Mouse (Mus musculus) heart, postnatal 14 days (tissue): Measurements from ENCODE around the gene Adam8. TPM values are rescaled to one million over a fixed set of nuclear protein-coding genes. Genes with fewer than 3 reads are reported as not detected.

Experiments used
- DNase-seq, 2 experiments: peaks; one replicate each; pipeline ENCODE4 v3.0.0; 2021 to 2022
- intact Hi-C: fragments of 180-260 bp; cut with DNase I; formaldehyde crosslinking; loops from one replicate; pipeline ENCODE4 v1.15.1; 2025
- microRNA-seq, 2 experiments: library from miRNA; unstranded; fragments of <30 nt; microRNA quantifications; one replicate each; pipeline ENCODE4 v1.2.0; 2021 to 2022
- total RNA-seq, 2 experiments: library from RNA; stranded (reverse); gene quantifications; 2 replicates each; pipeline ENCODE4 v1.2.3; 2021

Gene Adam8
- total RNA-seq, 2 experiments from 2014 or later: 0.93 TPM

DNA sequence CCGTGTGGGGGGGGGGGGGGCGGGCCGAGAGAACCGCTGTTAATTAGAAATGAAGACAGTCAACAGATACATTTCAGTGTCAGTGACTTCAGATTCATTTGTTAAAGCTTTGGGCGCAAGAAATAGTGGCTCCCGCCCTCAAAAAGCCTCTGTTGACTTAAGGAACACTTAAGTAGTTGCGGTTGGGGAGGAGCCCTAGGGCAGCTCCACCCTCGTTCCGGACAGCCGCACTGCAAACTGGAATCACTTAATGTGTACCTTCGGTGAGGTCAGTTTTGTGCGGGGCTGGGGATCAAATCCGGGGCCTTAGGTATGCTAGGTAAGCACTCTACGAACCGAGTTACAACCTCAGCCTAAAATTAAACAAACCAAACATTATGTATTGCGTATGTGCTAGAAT, 41.3 kb downstream of the Adam8 start:
- intact Hi-C loops: no loop called here
- peak; percentile 22 to 25 for DNase-seq

- DNase-seq: peak; percentile 47 to 58
- intact Hi-C loops: no loop called here
Measured at GRCm38 (mm10) chr7:139950283-139950971, 41.9 kb downstream of the Adam8 start.

DNA sequence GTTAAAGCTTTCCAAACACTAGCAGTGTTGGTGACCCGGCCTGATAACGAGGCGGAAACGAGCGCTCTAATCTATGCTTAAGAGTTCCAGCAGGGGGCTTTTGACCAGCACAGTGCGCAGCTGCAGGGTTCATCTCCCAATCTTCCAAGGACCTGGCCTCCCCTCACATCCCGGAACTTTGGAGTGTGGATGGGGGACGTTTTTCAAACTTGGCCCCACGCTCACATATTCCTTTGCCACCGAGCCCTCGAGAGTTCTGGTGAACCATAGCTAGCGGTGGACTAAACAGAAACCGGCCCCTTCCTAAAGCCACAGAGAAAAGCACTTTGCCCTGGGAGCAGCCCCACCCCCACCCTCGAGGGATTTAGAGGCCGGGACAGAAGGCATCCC, 42.5 kb downstream of the Adam8 start:
- intact Hi-C loops: no loop called here
- peak; percentile 41 to 60 for DNase-seq

GRCm38 (mm10) chr7:139946032-139946431, 46.3 kb downstream of the Adam8 start:
- intact Hi-C loops: no loop called here

DNA sequence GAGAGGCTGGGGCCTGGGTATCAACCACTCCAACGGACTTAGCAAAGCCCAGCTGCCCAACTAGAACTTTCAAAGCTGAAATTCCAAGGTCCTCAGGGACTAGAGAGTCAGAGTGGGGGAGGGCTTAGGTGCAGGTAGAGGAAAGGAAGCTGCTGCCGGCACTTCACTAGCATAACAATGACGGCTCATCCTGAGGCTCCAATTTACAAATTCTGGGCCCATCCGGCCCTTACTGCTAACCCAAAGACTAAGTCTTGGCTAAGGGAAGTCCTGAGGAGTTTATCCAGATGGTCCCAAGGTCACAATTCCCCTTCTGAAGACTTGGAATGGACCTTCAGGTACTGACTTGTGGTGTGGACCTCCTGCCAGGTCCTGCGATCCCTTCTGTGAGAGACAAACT, 46.8 kb downstream of the Adam8 start:
- intact Hi-C loops: no loop called here
- DNase-seq: no peak

More at GRCm38 (mm10) chr7:139946032-139946431, 46.3 kb downstream of the Adam8 start:
- no peak for DNase-seq

- intact Hi-C loops: no loop called here
- no peak for DNase-seq
Measured at GRCm38 (mm10) chr7:139944291-139945240, 47.8 kb downstream of the Adam8 start.

GRCm38 (mm10) chr7:139943674-139944281, 48.6 kb downstream of the Adam8 start, which contains the start of gene Utf1:
Utf1 (plus strand) TSS chr7:139943789.
- intact Hi-C loops: no loop called here
- peak; percentile 33 to 40 for DNase-seq

GRCm38 (mm10) chr7:139940476-139941209, 51.7 kb downstream of the Adam8 start:
- intact Hi-C loops: no loop called here
- DNase-seq: no peak

DNA sequence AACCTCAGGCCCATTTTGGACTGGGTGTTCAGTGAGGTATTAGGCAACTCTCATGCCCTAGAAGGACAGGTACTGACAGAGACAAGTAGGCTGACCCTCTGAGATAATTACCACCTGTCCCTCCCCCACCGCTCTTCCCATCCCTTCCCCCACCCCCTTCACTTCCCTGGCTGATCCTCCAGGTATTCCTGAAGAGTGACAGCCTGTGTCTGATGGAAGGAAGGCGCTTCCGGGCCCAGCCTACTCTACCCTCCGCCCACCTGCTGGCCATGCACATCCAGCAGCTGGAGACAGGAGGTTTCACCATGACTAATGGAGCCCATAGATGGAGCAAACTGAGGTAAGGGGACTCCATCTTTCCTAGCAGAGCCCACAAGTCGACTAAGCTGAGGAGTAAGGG, 54.6 kb downstream of the Adam8 start:
- intact Hi-C loops: no loop called here
- DNase-seq: no peak

GRCm38 (mm10) chr7:139937138-139937537, 55.2 kb downstream of the Adam8 start:
- DNase-seq: no peak
- intact Hi-C loops: no loop called here

DNA sequence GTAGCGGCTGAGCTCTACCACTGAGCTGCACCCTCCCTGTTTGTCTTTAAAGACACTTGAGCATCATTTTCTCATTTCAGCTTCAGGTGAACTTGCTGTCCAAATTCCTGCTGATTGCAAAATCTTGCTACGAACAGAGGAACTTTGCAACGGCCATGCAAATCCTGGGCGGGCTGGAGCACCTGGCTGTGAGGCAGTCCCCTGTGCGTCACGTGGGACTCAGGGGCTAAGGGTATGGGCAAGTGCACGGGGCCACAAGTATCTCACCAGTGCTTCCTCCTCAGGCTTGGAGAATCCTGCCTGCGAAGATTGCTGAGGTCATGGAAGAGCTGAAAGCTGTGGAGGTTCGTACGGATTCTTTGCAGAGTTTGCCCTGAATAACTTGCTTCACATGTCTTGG, 55.7 kb downstream of the Adam8 start:
- no peak for DNase-seq
- intact Hi-C loops: no loop called here

DNA sequence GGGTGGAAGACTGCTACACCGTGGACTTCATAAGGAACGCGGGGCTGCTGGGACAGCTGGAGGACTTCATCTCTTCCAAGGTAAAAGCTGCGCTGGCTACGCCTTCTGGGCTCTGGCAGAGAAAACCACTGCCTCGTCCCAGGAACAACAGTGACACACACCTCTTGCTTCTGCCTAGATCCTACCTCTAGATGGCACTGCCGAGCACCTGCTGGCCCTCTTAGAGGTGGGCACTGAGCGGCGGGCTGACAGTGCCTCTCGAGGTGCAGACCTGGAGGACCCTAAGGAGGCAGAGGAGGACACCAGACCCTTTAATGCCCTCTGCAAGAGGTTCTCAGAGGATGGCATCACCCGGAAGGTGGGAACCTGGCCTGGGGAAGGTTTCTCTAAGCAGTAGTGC, 61.6 kb downstream of the Adam8 start:
- intact Hi-C loops: no loop called here
- peak; percentile 23 to 51 for DNase-seq

Small RNA genes within 50 kb of the gene (microRNA-seq; reads per million reads assigned to microRNA genes)
- gene Mir202 (0 to 0.36 reads per million in 2 experiments), gene Mir7062 (0.27 to 1.7 reads per million in 2 experiments), gene mmu-mir-7686 (0 reads per million in 2 experiments)

Other genes starting within 250 kb of the Adam8 start
- gene Adgra1, start 158.4 kb downstream of the Adam8 start, total RNA-seq: not detected
- gene Kndc1, start 97.9 kb downstream of the Adam8 start, total RNA-seq: under 1 TPM in 1 of 2 experiments, not detected in 1; 0.24 TPM
- gene Utf1, start 48.8 kb downstream of the Adam8 start, total RNA-seq: not detected
- gene 6430531B16Rik, start 13.8 kb downstream of the Adam8 start, total RNA-seq: not detected
- 10 to 100 TPM; 10.3 to 10.7 TPM for gene Zfp511, start 43.8 kb upstream of the Adam8 start, total RNA-seq
- gene Tubgcp2, start 44.1 kb upstream of the Adam8 start, total RNA-seq: 10 to 100 TPM; 27.4 to 29.4 TPM
- gene Msx3, start 56.5 kb upstream of the Adam8 start, total RNA-seq: not detected
- not detected for gene Caly, start 90.0 kb upstream of the Adam8 start, total RNA-seq
- not detected for gene Prap1, start 100.8 kb upstream of the Adam8 start, total RNA-seq
- gene Fuom, start 109.9 kb upstream of the Adam8 start, total RNA-seq: 10 to 100 TPM; 76.5 to 77.2 TPM
- gene Paox, start 123.2 kb upstream of the Adam8 start, total RNA-seq: 1 to 10 TPM; 3.6 to 3.9 TPM
- 100 to 1,000 TPM; 298 to 315 TPM for gene Echs1, start 123.9 kb upstream of the Adam8 start, total RNA-seq
- 10 to 100 TPM; 28.1 to 29.3 TPM for gene Mtg1, start 145.0 kb upstream of the Adam8 start, total RNA-seq
- under 1 TPM; 0.32 to 0.41 TPM for gene Sprn, start 162.3 kb upstream of the Adam8 start, total RNA-seq
- not detected for gene Olfr522, start 172.2 kb upstream of the Adam8 start, total RNA-seq
- not detected for gene Olfr523, start 180.7 kb upstream of the Adam8 start, total RNA-seq
- gene Olfr524, start 213.4 kb upstream of the Adam8 start, total RNA-seq: not detected
- not detected for gene Cd163l1, start 225.7 kb upstream of the Adam8 start, total RNA-seq